Mouse (Mus musculus) adrenal gland, adult 18-20 months (tissue): ENCODE results near the gene Tmem150a. TPM values are rescaled to one million over a fixed set of nuclear protein-coding genes. Genes with fewer than 3 reads are reported as not detected.
A peak's percentile ranks its signal among the peaks of the same experiment; 100 is the strongest.

ENCODE experiments used
- DNase-seq, 2 experiments: peaks; one replicate each; pipeline ENCODE4 v3.0.0; 2021 to 2022; ENCODE audit warnings: low spot score in 2 of 2
- long read RNA-seq, 2 experiments: library from polyadenylated mRNA; stranded (forward); transcript quantifications; one replicate each; pipeline ENCODE4 v2.0.0; 2021
- total RNA-seq, 2 experiments: library from RNA; stranded (reverse); gene quantifications; 1 replicate in 1 of 2; 2 replicates in 1 of 2; pipeline ENCODE4 v1.2.3; 2021

Tmem150a gene
- 10 to 100 TPM; 24.3 to 24.4 TPM for total RNA-seq
- long read RNA-seq, experiment 1, transcript Tmem150a-201 (8 exons, 1,546 nt) = major isoform, 12 of 16 reads
- long read RNA-seq, experiment 1, partial matches to known transcripts = 1 of 16 reads
- long read RNA-seq, experiment 1, other reads (novel, unspliced or antisense) = 3 of 16 reads
- long read RNA-seq, experiment 2, transcript Tmem150a-201 (8 exons, 1,546 nt) = major isoform, 16 of 31 reads
- long read RNA-seq, experiment 2, partial matches to known transcripts = 6 of 31 reads
- long read RNA-seq, experiment 2, other reads (novel, unspliced or antisense) = 9 of 31 reads

GRCm38 (mm10) chr6:72355066-72355911 lies at the start of gene Tmem150a:
Tmem150a (plus strand) TSS chr6:72355447.
- DNase-seq = peak; percentile 75 to 77

DNA sequence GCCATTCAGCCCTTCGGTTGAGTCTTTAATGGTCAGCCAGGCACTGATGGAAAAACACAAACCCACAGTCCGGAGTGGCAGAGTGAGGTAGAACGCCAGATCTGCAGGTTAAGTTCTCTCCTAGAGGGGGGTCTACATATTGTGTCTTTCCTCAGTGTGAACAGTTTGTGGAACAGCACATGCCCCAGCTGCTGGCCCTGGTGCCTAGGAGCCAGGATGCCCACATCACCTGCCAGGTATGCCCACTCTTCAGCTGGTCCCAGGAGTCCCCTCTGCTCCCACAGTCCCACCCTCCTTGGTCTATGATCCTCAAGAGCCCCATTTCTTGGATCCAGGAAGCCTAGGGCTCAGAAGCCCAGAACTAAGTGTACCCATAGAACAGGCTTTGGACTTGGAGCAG lies 43.0 kb upstream of the Tmem150a start:
- no peak for DNase-seq

- DNase-seq = no peak
These were observed 42.0 kb upstream of the Tmem150a start for GRCm38 (mm10) chr6:72313124-72313867.

- no peak for DNase-seq
These were observed 39.9 kb upstream of the Tmem150a start for GRCm38 (mm10) chr6:72315384-72315783.

DNA sequence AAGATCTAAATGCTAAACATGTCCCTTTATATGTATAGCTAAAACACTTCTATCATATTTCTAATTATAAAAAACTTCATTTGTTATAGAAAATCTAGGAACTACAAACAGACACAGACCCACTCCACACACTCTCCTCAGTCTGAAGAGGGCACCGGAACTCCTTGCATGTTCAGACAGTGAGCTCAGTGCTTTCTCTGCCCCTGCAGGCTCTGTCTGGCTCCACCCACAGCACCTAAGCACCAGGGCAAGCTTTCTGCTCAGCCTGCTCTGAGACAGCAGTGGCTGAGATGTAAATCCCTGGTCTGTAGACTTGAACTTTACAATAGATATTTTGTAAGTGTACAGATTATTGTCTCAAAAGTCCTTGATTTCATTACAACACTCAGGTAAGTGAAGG lies 39.2 kb upstream of the Tmem150a start:
- no peak for DNase-seq

GRCm38 (mm10) chr6:72318440-72318839 lies 36.8 kb upstream of the Tmem150a start:
- no peak for DNase-seq

DNA sequence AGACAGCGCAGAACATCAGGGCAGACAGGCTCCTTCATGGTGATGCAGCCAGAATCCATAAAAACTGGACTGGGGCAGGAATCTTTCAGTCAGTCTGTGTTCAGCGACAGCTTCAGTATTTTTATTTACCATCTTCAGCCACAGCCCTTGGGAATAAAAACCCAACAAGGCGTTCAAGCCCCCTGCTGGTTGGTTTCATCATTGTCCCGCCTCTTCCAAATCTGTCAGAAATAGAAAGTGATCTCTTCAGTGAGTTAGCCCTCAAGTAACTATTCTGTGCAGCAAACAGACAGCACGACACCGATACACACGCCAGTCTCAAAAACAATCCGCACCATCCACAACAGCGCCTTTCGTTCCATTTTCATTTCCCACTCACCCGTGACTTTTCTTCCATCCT lies 36.2 kb upstream of the Tmem150a start:
- peak; percentile 17 to 32 for DNase-seq

GRCm38 (mm10) chr6:72322936-72323335 lies 32.3 kb upstream of the Tmem150a start:
- no peak for DNase-seq

DNA sequence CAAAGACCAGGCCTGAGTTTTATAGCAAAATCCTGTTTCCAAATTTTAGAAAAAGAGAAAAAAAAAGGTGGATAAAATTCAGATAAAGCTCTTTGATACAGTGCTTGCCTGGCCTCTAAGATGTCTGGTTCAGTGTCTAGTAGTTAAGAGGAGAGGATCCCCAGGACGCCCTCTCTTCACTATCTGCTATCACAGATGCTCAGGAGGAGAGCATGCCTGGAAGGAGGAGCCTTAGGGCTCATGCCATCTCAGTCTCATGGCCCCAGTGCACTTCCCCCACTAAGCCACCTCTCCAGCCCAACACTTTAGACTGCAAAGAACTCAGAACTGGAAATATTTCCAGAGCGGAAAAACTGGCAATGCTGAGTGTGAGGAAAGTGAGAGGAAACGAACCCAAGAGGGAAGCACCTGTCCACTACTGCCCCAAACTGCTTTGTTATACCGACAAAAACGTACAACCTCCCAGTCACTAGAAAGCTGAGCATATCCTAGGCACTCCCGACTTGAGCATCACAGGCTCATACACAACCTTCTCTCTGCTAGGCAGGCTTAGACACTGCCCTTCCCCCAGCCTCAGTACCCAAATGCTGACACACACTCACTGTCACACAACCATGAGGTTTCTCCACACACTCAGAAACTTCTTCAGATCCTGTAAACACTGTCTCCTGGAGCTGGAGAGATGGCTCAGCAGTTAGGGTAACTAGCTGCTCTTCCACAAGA lies 31.3 kb upstream of the Tmem150a start:
- no peak for DNase-seq

DNA sequence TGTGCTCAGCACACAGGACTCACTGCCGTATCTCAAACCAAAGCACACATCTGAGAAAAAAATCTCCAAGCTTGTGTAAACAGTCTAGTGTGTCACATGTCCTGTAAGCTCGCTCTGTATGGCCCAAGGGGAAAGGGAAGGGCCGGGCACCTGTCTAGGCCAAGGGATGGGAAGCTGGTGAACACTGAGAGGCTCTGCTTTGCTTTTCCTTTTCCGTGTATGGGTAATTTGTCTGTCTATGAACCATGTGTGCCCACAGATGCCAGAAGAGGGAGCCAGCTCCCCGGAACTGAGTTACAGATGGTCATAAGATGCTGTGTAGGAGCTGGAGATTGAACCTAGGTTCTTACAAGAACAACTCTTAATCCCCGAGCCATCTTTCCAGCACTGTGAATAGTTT lies 29.0 kb upstream of the Tmem150a start:
- DNase-seq = peak in 1 of 2 experiments; percentile 32

DNA sequence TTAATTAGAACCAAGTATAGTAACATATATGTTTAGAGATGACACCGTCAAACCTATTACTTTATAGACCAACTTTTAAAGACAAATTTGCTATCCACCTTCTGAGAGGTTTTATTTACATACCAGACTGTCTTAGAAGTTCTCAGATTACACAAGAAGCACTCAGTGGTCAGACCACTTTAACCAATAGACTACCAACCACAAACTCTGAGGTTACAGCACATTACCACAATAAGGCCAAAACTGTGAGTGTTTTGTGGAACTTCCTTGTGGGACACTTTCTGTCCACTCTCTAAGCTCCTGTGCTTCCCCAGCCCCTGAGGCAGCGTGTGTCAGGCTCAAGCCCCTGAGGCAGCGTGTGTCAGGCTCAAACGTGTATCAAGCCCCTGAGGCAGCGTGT lies 26.2 kb upstream of the Tmem150a start:
- no peak for DNase-seq

DNA sequence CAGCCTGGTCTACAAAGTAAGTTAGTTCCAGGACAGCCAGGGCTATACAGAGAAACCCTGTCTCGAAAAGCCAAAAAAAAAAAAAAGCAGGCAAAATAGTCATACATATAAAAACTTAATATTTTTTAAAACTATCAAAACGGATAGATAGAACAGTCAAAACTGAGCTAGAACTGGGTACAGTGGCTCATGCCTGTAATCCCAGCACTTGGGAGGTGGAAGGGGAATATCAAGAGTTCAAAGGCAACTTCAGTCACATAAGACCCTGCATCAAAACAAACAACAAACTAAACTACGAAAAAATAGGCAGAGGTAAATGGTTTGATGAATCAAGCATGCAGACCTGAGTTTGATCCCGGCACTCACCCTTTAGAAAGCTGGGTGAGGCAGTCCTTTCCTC lies 25.1 kb upstream of the Tmem150a start:
- no peak for DNase-seq

DNA sequence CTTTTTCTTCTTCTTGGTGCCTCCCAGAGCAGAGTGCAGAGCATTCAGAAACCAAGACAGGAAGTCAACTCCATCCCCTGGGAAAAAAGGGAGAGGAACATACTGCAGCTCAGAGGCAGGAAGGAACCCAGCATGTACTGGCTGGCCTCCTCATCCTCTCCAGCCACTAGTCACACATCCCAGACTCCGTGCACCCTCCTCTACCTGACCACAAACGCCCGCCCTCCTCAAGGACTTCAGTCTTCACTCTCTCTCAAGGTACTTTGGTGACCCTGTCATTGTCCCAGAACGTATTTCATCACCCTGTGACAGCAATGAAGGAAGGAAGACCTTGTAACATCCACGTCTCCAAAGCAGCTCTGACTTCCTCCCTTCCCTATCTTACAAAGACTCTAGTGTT lies 22.1 kb upstream of the Tmem150a start:
- DNase-seq = no peak

DNA sequence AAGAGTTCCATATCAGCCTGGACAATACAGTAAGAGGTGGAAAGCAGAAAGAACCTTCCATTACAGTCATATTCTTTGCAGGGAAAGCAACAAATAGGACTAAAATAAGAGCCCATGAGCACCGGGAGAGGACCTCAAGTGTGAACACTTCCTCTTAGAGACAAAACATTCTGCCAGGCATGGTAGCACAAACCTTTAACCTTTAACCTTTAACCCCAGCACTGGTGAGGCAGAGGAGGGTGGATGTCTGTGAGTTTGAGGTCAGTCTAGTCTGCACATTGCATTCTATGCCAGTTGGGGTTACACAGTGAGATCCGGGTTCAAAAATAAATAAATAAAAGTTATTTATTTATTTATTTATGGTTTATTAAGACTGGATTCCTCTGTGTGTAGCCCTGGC lies 14.8 kb upstream of the Tmem150a start:
- no peak for DNase-seq

DNA sequence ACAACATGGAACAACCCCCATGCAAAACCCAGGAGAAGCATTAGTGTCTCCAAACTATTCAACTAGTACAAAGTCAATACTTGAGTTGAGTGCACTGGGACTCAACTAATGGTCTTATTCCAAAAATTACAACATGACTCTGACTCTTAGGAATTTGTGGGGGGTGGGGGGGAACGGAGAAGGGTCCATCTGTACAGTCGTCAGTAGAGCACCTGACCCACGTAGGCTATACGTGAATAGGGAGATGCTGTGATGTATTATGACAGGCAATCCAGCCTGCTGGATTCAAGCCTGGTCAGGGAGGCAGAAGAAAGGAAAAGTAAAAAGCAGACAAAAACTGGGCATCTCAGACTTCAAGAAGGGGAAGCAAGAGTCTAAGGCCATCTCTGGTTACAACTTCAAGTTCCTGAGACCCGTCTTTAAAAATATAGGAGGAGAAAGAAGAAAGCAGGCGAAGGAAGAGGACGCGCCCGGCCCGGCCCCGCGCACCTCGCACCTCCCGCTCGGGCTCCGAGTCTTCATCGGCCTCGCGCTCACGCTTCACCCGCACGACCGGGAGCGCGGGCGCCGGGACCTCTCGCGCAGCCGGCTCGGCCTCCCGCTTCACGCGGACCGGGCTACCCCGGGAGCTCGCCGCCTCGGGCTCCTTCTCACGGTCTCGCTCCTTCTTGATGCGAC lies 10.7 kb upstream of the Tmem150a start:
- DNase-seq = no peak

GRCm38 (mm10) chr6:72345074-72345567 lies 10.1 kb upstream of the Tmem150a start, which contains the start of gene Usp39:
Usp39 (minus strand) TSS chr6:72345184.
- DNase-seq = peak; percentile 90 to 91

- no peak for DNase-seq
These were observed 9.6 kb upstream of the Tmem150a start for GRCm38 (mm10) chr6:72345633-72346032.

- no peak for DNase-seq
These were observed 9.0 kb upstream of the Tmem150a start for GRCm38 (mm10) chr6:72346261-72346660.

DNA sequence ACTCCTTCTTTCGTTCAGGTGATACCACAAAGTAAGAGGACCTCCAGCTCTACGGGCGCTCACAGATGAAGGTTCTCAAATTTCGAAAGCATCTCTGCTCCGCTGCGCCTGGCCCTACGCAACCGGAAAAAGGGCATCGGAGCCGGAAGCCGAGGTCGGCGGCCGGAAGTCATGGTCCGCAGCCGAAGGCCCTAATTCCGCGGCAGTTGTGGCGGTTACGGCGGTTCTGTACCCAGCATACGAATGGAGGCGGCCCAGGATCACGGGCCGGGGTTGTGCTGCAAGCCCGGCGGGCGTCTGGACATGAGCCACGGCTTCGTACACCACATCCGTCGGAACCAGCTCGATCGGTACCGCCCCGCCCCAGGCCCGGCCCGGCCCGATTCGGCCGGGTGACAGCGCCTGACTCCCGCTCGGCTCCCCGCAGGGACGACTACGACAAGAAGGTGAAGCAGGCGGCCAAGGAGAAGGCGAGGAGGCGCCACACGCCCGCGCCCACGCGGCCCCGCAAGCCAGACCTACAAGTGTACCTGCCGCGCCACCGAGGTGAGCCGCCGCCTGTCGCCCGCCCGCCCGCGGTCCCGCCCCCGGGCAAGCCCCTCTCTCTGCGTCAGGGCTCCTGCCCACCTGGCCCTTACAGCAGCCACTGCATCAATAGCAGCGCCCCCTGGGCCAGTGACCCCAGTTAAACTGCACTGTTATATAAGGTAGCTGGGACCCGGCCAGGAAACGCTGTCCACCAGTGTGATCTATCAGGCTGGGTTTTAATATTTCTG lies 7.9 kb upstream of the Tmem150a start, which contains the start of gene 0610030E20Rik:
Gene 0610030E20Rik (plus strand): TSS at position 152 of the 776 bp plus-strand sequence.
- DNase-seq = peak; percentile 72 to 76
